Mouse (Mus musculus): ENCODE data around the gene Cflar. TPM values are rescaled to one million over a fixed set of nuclear protein-coding genes. Genes with fewer than 3 reads are reported as not detected.
A peak's percentile ranks its signal among the peaks of the same experiment; 100 is the strongest.
"Not testable (repeated sequence)": the region's sequence is repeated elsewhere in the genome, so short reads cannot be mapped to it uniquely, and the experiment has no call there.

Cflar gene
- 95.0 and 98.7 TPM in 2 replicates for total RNA-seq (2014; rRNA removed)
- polyA plus RNA-seq (2012; rRNA removed), result 43.5 and 45.7 TPM in 2 replicates

- TF ChIP-seq POLR2A (IDR thresholded peaks at IDR 0.05; ENCODE audit: extremely low read depth, insufficient read depth, low read length) (peak; percentile 48), CTCF (IDR thresholded peaks at IDR 0.05; ENCODE audit: low read depth, low read length) (no peak)
- peak within 1 kb of the TSS; percentile 99 for H3K4me3 ChIP-seq (ENCODE audit: insufficient read depth, low read depth, low read length)
- under 1% methylated on average over 45 of the region's 45 CpGs for WGBS
- no peaks in the 10 kb centered on the region for H3K27me3 ChIP-seq (ENCODE audit: control insufficient read depth, insufficient read depth, low read length)
- H3K79me2 ChIP-seq (ENCODE audit: control insufficient read depth, insufficient read depth, low read length), result peaks cover 12% of the 10 kb centered on the region; the same call in 1 of the 2 replicates
- peaks cover 26% of the 10 kb centered on the region for H3K36me3 ChIP-seq (ENCODE audit: control insufficient read depth, insufficient read depth, low read length)
- peaks cover 7% of the 10 kb centered on the region for H3K4me1 ChIP-seq (ENCODE audit: control insufficient read depth, insufficient read depth, low read length)
- peak within 1 kb of the TSS; percentile 100 for H3K9ac ChIP-seq (ENCODE audit: low read depth, low read length)
- peak within 1 kb of the TSS; percentile 100 for H3K27ac ChIP-seq (replicated peaks; ENCODE audit: insufficient read depth, low read depth, low read length)
- DNase-seq (ENCODE audit: extremely low read depth, low read depth, low spot score), result peak; percentile 78
Measured at GRCm38 (mm10) chr1:58711365-58712016, at the start of gene Cflar. Gene Cflar (plus strand): TSS chr1:58711508.

- not testable (repeated sequence) for H3K4me1 ChIP-seq (ENCODE audit: control insufficient read depth, insufficient read depth, low read length); DNase-seq (ENCODE audit: extremely low read depth, low read depth, low spot score); H3K4me3 ChIP-seq (ENCODE audit: insufficient read depth, low read depth, low read length); H3K27ac ChIP-seq (replicated peaks; ENCODE audit: insufficient read depth, low read depth, low read length); H3K9ac ChIP-seq (ENCODE audit: low read depth, low read length); H3K27me3 ChIP-seq (ENCODE audit: control insufficient read depth, insufficient read depth, low read length); H3K36me3 ChIP-seq (ENCODE audit: control insufficient read depth, insufficient read depth, low read length); H3K79me2 ChIP-seq (ENCODE audit: control insufficient read depth, insufficient read depth, low read length)
- 88% methylated on average over 5 of the region's 5 CpGs for WGBS
Measured at GRCm38 (mm10) chr1:58662671-58663070, 48.6 kb upstream of the Cflar start.

DNA sequence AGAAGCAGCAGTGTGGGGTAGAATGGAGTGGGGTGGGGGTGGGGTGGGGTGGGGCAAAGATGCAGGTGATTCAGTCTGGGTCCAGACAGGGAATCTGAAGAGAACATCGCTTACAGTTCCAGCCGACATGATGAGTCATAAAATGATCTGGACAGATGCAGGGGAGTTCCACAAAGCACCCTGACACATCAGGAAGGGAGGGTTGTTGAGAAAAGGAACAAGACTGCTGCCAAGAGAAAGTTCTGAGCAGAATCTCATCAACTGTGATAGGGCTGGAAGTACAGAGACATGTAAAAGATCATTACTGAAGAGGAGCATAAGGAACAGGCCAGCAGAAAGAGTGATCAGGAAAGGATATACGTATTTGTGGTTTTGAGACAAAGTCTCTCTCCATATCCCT is 47.9 kb upstream of the Cflar start:
- H3K36me3 ChIP-seq (ENCODE audit: control insufficient read depth, insufficient read depth, low read length); H3K27ac ChIP-seq (replicated peaks; ENCODE audit: insufficient read depth, low read depth, low read length); DNase-seq (ENCODE audit: extremely low read depth, low read depth, low spot score); H3K4me3 ChIP-seq (ENCODE audit: insufficient read depth, low read depth, low read length); H3K4me1 ChIP-seq (ENCODE audit: control insufficient read depth, insufficient read depth, low read length); H3K9ac ChIP-seq (ENCODE audit: low read depth, low read length); H3K27me3 ChIP-seq (ENCODE audit: control insufficient read depth, insufficient read depth, low read length); H3K79me2 ChIP-seq (ENCODE audit: control insufficient read depth, insufficient read depth, low read length): not testable (repeated sequence)
- WGBS, result 81% methylated on average over 3 of the region's 3 CpGs

DNA sequence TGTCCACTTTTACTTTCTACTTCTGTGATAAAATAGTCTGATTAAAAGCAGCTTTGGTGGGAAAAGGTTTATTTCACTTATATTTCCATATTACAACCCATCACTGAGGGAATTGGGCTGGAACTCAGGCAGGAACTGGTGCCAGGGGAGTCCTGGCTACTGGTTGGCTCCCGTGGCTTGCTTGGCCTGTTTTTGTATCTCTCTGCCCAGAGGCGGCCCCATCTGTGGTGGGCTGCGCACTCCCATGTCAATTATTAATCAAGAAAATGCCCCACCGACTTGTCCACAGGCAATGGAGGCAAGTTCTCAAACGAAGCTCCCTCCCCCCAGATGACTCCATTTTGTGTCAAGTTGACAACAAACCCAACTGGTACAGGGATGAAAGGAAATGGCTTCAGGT is 43.1 kb upstream of the Cflar start:
- H3K27me3 ChIP-seq (ENCODE audit: control insufficient read depth, insufficient read depth, low read length), result no peaks in the 10 kb centered on the region
- H3K27ac ChIP-seq (replicated peaks; ENCODE audit: insufficient read depth, low read depth, low read length), result no peak overlapping the region
- H3K4me3 ChIP-seq (ENCODE audit: insufficient read depth, low read depth, low read length), result no peak overlapping the region
- H3K9ac ChIP-seq (ENCODE audit: low read depth, low read length), result no peak overlapping the region
- no peaks in the 10 kb centered on the region for H3K79me2 ChIP-seq (ENCODE audit: control insufficient read depth, insufficient read depth, low read length)
- no peak for DNase-seq (ENCODE audit: extremely low read depth, low read depth, low spot score)
- no peak for TF ChIP-seq POLR2A (IDR thresholded peaks at IDR 0.05; ENCODE audit: extremely low read depth, insufficient read depth, low read length)
- TF ChIP-seq CTCF (IDR thresholded peaks at IDR 0.05; ENCODE audit: low read depth, low read length), result no peak
- H3K36me3 ChIP-seq (ENCODE audit: control insufficient read depth, insufficient read depth, low read length), result no peaks in the 10 kb centered on the region
- 81% methylated on average over 5 of the region's 5 CpGs for WGBS
- no peaks in the 10 kb centered on the region for H3K4me1 ChIP-seq (ENCODE audit: control insufficient read depth, insufficient read depth, low read length)

DNA sequence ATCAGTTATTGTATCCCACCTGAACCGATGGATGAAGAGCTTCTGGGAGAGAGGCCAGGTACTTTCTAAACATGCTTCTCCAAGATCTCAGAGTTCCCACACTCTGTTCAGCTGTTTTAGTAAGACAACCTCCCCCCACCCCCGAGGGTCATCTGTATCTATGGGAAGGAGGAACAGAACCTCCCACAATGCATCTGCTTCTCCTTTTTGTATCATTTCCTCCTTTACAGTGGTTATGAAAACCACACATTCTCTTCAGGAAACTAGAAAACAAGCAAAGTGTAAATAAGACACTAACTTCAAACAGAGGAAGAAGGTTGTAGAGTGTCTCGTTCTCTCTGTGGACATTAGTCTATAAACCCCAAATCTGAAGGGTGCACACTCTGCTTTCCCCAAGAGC is 41.7 kb upstream of the Cflar start:
- not testable (repeated sequence) for H3K4me3 ChIP-seq (ENCODE audit: insufficient read depth, low read depth, low read length); H3K36me3 ChIP-seq (ENCODE audit: control insufficient read depth, insufficient read depth, low read length); H3K9ac ChIP-seq (ENCODE audit: low read depth, low read length); H3K27ac ChIP-seq (replicated peaks; ENCODE audit: insufficient read depth, low read depth, low read length); H3K27me3 ChIP-seq (ENCODE audit: control insufficient read depth, insufficient read depth, low read length); DNase-seq (ENCODE audit: extremely low read depth, low read depth, low spot score); H3K4me1 ChIP-seq (ENCODE audit: control insufficient read depth, insufficient read depth, low read length); H3K79me2 ChIP-seq (ENCODE audit: control insufficient read depth, insufficient read depth, low read length)
- 84% methylated on average over 3 of the region's 3 CpGs for WGBS

- no peak for TF ChIP-seq CTCF (IDR thresholded peaks at IDR 0.05; ENCODE audit: low read depth, low read length)
- no peak for TF ChIP-seq POLR2A (IDR thresholded peaks at IDR 0.05; ENCODE audit: extremely low read depth, insufficient read depth, low read length)
- Histone ChIP-seq H3K36me3 (ENCODE audit: control insufficient read depth, insufficient read depth, low read length) (no peaks in the 10 kb centered on the region), H3K4me3 (ENCODE audit: insufficient read depth, low read depth, low read length) (no peak overlapping the region), H3K27me3 (ENCODE audit: control insufficient read depth, insufficient read depth, low read length) (no peaks in the 10 kb centered on the region), H3K9ac (ENCODE audit: low read depth, low read length) (no peak overlapping the region), H3K79me2 (ENCODE audit: control insufficient read depth, insufficient read depth, low read length) (no peaks in the 10 kb centered on the region), H3K27ac (replicated peaks; ENCODE audit: insufficient read depth, low read depth, low read length) (no peak overlapping the region), H3K4me1 (ENCODE audit: control insufficient read depth, insufficient read depth, low read length) (no peaks in the 10 kb centered on the region)
- WGBS, result 92% methylated on average over 2 of the region's 2 CpGs
- no peak for DNase-seq (ENCODE audit: extremely low read depth, low read depth, low spot score)
Measured at GRCm38 (mm10) chr1:58672116-58672515, 39.2 kb upstream of the Cflar start.
